Mouse (Mus musculus): ENCODE measurements around the gene Ercc6l.
"Not testable (repeated sequence)": the region's sequence is repeated elsewhere in the genome, so short reads cannot be mapped to it uniquely, and the experiment has no call there.

Ercc6l gene

DNA sequence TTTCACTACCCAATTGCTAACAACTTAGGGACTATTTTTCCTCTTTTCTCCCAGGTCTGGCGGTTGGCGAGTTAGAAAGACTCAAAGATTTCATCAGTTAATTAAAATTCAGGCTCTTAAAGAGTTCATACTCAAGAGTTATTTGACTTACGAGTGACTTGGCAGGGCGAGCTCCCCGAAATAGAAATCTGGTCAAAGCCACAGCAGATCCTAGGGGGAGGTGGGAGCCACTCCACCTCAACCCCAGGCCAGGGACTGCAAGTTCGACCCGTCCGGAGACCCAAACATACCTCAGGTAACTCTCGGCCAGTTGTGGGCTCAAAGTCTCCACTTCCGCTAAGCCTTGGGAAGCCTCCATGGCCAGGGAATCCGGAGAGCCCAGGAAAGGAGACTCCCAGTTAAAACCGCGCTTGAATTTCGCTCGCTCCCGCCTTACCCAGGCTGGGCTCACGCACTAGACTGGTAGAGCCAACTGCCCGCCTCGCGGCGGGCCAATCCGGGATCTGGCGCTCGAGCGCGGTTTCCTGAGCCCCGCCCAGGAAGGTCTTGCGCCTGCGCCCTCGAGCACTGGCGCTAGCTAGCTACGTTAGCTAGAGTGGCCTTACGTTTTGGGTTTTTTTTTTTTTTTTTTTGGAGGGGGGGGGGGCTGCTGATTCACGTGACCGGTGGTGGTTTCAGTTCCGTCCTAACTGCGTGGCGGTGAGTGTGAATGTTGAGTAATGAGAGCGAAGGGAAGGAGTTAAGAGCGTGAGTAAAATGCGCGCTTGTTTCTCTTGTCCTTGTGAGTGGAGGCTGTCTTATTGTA lies at the start of gene Ercc6l:
Gene Ercc6l, minus strand, starts transcription at position 474 of the 805 bp plus-strand sequence.
- DNase-seq: peak; percentile 90

DNA sequence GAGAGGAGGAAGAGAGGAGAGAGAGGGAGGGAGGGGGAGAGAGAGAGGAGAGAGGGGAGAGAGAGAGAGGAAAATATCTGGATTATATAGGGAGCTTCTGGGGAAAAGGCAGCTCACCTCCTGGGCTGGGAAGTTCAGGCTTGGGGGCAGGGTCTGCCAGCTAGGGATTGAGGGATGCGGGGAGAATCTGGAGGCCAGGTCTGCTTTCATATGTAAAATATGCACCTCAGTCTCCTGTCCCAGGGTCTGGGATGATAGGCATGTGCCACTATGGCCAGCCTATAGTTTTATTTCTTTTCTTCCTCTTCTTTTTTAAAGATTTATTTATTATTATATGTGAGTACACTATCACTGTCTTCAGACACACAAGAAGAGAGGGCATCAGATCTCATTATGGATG lies 33.9 kb upstream of the Ercc6l start:
- no peak for DNase-seq

DNA sequence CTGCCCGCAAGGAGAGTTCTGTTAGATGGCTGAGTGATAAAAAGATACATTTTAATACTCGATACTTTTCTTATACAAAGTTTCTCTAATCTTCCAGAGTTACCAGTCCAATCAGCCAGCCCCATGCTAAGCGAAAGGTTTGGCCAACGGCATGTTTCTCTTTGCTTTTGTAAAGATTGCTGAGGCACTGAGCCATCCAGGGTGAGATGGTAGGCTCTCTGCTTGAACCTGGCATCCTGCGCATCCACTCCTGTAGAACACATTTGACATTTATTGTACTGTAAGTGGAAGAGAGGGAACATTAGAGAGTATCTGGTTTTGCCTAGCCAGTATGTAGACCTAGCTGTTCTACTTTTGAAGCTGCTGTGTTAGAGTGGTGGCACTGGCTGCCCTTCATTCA lies 32.7 kb upstream of the Ercc6l start:
- DNase-seq: no peak

DNA sequence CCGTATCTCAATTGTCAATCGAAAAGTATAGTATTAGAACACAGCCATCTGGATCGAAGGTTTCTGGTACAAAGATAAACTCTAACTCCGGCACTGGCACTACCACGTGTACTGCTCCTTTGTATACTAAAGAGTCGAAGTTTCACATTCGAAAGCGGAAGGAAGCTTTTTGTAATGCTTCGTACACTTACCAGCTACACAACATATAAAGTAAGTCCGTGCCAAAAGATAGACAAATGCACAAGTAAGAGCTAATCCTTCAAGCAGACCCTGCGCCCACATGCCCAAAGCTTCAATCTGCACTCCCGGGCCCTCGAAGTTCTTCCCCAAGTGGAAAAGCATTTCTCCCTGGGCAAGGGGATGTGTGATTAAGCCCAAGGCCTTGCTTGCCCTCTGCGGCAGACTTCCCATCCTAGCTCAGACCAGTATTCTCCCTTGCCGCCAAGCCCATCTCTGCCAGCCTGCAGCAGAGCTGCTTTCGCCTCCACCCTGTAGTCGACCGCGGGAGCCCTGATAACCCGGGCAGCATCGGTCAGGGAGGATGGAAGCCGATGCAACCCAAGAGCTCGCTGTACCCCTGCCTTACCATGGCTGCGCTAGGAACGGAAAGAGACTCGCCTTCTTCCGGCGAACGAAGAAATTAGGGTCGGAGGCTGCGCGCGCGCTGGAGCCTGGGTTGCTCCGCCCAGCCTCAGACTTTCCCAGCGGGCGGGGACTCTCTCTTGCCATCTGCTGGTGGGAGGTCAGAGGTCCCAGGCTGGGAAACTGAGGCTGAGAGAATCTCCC lies 32.0 kb upstream of the Ercc6l start, which contains the start of gene Rps4x:
Gene Rps4x, minus strand, starts transcription at position 683 of the 786 bp plus-strand sequence.
- DNase-seq: peak; percentile 82

DNA sequence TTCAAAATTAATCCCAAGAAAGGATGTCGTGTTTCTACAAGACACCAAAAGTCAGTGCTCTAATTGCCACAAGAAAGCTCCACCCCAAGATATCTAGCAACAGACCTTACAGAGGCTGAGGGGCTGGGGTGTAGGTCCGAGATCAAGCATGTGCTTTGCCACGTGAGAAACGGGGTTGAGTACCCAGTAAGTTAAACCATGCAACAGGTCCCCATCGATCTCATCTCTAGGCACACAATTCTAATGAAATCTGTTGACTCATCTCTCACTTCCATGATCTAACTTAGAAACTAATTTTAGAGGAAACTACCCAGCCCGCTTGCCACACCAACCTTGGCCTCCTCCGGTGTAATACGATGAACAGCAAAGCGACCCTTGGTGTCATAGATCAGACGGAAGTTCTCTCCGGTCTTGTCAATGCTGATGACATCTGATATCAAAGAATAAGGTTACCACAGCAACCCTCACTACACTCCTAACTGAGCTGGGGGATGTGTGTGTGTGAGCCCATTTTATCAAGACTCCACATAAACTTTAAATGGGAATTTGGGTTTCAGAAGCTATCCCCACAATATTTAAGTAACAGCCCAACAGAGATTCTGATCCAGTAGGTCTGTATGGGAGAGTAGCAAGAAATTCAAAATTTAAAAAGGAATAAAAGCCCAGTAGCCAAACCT lies 30.3 kb upstream of the Ercc6l start:
- DNase-seq: no peak

DNA sequence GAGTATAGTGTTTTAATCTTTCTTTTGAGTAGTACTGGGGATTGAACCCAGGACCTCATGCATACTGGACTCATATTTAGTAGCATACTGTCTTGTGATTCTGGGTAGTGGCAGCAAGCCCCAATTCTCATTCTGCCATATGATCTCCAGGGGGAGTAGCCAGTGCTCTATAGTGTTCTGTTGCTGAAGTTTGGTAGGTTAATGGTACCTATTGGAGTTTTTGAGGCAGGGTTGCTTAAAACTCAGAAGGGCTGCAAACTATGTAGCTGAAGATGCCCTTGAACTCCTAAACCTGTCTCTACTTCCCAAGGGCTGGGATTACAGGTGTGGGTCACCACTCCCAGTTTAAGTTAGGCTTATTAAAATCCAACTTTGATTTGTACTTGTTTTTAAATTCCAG lies 25.7 kb upstream of the Ercc6l start:
- no peak for DNase-seq

DNA sequence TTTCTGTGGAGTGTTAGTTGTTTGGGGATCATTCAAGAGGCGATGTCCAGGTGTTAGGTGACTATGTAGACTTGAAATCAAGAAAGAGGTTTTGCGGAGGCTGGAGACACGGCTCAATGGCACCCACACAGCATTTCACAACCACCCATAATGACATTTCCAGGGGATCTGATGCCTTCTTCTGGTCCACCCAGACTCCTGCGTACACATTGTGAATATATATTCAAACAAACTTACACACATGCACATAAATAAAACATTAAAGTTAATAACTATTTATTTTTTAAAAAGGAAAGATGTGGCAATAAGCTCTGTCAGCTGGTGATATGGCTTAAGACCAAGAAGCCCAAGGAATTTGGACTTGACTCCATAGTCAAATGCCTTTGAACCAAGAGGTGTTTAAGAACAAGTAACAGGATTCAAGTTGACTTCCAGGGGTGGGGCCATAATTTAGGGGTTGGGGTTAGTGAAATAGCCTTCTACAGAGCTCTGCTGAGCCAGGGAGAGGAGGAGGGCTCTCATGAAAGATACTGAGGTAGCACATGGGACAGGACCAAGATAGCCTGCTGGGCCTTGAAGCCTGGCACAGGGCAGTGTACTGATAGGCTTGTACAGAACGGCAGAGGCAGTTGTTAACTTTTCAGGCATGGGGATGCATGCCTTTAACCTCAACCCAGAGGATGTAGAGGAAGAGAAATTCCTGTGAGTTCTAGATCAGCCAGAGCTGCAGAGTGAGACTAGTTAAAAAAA lies 18.8 kb upstream of the Ercc6l start:
- peak; percentile 38 for DNase-seq

DNA sequence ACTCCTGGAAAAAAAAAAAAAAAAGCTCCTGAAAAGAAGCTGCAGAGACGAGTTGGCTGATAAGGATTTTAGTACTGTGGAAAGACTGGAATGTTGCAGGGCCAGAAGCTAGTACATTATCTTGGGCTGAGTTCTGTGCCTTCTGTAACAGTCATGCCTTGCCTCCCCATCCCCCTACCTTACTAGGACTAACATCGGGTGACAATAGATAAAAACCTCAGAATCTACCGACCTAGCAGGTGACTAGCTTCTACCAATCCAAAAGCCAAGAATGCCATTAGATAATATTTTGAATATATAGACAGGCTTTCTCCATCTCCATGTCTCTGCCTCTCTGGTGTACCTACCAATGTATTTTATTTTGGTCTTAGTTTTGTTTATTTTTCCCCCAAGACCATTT lies 14.0 kb upstream of the Ercc6l start:
- no peak for DNase-seq

DNA sequence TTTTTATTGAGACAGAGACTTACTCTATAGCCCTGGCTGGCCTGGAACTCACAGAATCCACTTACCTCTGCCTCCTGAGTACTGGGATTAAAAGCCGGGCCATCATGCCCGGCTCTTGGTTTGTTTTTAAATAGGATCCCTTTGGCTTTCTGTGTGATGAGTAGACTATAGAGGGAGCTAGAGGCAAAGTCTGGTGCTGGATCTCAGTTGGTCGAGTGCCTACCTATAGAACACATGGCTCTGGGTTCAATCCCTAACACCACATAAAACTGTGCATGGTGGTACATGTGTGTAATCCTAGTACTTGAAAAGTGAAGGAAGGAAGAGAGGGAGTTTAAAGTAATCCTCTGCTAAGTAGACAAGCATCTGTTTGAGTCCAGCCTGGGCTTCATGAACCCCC lies 13.2 kb upstream of the Ercc6l start:
- DNase-seq: no peak

DNA sequence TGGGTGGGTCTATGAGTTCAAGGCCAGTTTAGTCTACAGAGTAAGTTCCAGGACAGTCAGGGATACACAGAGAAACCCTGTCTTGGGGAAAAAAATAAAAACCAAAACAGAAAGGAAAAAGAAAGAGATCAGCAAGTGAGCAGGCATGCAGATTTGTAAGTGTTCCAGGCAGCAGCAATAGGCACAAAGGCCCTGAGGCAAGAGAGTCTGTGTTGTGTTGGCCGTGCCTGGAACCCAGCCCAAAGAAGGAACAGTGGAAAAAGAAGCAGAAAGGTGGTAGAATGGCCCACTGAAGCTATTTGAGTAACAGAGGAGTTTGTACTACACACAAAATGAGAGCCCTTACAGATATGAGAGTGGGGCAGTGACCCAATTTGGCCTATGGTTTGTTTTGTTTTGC lies 12.8 kb upstream of the Ercc6l start:
- no peak for DNase-seq

DNA sequence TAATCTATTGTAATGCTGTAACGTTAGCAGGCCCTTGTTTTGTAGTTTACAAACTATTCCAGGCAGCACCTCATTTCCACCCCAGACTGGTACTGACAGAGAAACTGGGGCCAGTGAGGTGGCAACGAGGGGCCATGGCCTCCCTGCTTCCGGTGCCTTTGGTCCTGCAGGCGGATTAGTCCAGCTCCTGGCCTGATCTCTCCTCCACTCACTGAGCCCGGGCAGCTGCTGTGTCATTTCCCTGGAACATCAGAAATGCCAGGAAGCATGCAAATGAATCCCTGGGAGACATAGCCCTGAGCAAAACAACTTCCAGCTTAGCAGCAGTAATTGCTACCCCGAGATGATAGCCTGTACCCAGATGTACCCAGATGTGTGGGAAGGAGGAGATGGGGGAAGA lies 10.1 kb upstream of the Ercc6l start:
- DNase-seq: no peak

DNA sequence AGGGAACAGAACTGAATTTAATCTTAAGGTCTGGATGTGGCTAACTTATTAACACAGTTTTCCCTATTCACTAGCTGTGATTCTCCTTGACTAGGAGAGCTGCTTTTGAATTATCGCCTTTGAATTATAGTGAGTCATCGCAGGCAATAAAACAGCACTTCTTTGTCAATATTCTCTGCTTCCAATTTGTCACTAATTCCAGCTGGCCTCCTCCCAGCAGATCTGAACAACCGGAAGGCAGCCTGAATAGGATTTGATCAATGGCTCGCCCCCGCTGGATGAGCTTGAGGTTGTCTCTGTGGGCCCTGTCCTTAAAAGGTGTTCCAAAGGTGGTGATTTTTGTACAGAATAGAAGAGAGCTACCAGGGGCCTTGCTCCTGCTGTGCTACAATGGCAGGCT lies 9.6 kb upstream of the Ercc6l start:
- no peak for DNase-seq

DNA sequence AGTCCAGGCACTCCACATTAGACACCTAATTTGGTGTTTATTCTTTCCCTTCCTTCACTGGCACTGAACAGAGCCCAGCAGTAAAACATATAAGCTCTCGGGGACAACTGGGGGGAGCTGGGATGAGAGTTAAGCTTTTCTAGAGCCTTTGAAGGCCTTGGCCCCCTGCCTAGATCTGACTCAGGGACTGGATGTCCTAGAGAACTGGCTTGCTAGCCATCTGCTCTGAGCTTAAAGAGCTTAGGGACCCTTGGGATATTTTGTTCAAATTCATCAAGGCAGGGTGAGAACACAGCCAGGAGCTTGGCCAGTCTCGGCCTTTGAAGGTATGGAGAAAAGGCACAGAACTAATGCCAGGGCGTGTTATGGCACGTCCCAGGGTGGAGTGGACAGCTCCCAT lies 6.6 kb upstream of the Ercc6l start:
- no peak for DNase-seq

DNA sequence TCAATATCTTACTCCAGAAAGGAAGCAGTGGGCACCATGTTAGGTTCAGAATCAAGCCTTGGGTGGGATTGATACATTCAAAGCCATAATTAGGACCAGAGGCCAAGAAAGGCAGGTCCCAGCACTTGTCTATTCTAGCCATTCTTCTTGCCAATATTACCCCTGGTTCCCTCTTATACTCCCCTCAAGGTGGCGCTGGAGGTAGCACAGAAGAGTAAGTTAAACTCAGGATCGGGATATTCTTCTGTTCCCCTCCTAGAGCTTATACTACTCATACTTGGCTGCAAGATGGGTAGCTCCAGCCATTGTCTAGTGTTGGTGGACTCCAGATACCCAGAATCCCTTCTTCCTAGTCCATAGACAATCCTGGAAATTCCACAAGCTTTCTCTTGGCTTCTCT lies 6.2 kb upstream of the Ercc6l start:
- DNase-seq: peak; percentile 15

DNA sequence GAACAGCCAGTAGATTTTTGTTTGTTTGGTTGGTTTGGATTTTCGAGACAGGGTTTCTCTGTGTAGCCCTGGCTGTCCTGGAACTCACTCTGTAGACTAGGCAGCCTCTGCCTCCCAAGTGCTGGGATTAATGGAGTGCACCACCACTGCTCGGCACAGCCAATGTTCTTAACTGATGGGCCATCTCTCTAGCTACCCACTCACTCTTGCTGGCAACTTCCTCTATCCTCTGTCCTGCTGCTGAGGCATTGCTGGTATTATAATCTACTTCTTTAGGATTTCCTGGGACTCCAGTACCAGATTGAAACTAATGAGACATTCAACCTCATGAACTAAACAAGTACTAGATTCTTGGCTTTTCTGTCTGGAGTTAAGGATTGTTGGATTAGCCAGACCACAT lies 3.6 kb upstream of the Ercc6l start:
- no peak for DNase-seq

DNA sequence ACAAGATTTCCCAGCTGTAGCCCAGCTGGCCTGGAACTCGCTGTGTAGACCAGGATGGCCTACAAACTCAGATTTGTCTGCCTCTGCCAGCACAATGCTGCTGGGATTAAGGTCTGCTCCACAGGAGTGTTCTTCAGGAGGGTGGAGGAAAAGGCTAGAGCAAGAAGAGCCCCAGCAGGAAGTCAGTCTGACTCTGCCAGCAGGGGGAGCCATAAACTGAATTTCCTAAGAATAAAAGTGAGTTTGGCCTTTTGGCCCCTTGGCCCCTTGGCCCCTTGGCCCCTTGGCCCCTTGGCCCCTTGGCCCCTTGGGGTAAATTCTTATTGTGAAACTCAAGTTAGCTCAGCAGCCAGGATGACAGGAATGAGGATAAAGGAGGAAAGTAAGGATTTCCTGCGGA lies 2.9 kb upstream of the Ercc6l start:
- peak; percentile 50 for DNase-seq

DNA sequence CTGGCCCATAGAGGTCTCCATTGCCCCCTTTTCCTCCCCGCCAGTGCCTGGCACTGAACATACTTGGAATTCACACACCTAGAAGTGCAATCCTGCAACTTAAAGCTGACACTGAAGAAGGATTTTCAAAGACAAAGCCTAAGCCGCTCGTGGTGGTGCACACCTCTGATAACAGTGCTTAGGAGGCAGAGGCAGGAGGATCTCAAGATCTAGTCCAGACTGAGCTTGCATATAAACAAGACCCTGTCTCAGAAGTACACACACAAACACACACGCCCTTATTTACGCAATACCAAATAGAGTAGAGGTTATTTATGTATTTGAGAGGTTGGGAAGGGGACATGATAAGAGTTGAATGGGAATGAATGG lies 516 bp upstream of the Ercc6l start:
- DNase-seq: no peak

DNA sequence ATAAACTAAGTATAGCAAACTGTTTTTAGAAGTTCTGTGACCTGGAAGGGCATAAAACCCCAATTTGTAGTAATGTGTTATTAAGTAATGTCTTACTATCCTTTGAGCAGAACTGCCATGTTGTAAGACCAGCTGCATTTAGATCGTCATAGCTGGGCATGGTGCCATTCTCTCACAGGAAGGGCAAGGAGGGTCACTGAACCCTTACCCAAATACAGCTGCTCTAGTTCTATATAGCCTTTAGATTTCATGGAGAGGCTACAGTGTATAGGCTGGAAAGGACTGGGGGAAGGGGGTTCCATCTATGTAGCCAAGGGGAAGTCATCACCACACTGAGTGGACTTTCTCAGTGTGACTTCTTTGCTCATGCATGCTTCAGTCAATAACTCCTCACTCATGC lies 15.7 kb downstream of the Ercc6l start:
- DNase-seq: no peak

DNA sequence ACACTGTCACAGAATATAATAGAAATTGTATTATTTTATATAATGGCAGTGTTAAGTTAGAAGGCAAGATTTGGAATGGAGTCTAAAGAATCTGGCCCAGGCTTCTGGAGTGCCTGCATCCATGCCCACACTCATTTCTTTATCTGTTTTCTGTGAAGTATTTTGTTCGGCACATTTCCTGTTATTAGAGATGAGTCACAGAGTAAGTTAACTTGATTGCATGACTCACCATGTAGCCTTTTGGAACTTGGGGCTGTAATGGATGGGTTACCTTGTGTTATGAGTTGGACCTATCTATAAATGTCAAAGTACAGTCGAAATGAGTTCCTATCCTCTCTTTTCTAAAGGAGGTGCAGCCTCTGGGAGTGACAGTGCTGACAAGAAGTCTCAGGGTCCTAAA lies 35.6 kb downstream of the Ercc6l start:
- DNase-seq: no peak

DNA sequence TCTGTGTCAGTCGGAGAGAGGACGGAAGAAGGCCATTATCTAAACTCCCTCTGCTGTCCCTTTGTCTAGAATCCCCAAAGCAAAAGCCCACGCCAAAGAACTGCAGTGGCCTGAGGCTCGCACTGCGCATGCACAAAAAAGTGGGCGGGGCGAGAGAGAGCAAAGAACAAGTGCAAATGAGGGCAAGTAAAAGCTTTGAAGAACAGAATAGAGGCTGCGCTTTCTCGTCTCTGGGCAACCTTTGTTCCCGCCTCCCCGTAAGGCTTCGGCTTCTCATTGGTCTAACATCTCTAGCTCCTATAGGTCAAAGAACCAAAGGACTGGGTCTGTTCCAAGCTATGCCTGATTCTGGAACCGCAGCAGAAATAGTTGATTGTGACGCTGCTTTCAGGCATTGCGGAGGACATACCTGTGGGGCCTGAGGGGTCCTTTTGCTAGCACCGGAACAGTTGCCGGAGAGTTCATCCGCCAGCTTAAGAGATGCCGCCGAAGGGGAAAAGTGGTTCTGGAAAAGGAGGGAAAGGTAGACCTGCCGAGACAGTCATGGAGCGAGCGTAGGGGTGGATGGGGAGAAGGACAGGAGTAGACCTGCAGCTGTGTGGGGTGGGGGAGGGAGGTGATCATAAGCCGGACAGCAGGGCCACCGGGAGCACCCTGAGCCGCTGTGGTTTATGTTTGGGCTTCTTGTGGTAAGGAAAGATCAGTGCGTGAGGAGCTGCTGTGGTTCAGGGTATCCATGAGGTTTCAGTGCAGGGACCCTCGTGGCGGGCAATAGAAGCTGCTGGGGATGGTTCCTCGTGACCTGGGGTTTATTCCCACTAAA lies 37.6 kb downstream of the Ercc6l start, which contains the start of gene Pin4:
Gene Pin4, plus strand, starts transcription at position 406 of the 823 bp plus-strand sequence.
- peak; percentile 98 for DNase-seq

DNA sequence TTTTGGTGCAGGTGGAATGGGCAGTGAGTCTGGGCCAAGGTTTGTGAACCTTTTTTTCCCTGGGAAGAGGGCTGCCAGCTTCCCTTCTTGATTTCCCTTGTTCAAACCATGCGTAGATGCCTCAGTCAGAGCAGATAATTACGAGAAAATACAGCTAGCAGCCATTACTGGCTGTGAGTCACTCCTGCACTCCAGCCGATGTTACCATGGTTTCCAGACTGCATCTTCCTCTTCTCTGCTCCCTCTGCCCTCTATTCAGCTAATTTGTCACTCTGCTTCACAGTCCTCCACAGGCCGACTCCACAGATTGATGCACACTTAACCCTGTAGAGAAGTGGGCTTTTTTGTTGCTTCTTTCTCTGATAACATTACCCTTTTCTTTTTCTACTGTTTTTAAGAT lies 41.2 kb downstream of the Ercc6l start:
- no peak for DNase-seq

DNA sequence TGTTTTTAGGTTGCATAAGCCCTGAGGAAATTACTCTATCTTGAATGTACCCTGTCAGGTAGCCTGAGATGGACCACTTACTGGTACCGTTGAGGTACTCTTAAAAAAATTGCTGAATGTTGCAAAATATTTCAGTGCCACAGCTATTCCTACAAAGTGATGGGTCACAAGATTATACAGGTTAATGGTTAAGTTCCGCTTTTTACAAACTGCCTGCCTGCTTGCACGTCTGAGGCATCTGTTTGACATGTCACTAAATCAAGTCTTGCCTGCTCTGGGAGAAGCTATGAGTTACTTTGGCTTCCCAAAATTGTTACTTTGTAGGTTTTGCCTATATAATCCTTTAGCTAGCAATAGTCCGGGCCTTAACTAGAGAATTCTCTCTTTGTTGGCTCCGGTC lies 47.5 kb downstream of the Ercc6l start:
- not testable (repeated sequence) for DNase-seq
